Mouse (Mus musculus) heart, postnatal 0 days (tissue): ENCODE measurements around the gene Ccdc38. TPM values are rescaled to one million over a fixed set of nuclear protein-coding genes. Genes with fewer than 3 reads are reported as not detected.

ENCODE experiments used
- ATAC-seq: fragments of 200-750 bp; cut with Nextera tagmentation; 2 replicates; pipeline ENCODE4 v1.8.0; 2017; ENCODE audit warnings: low read depth, moderate number of reproducible peaks, moderate library complexity; ENCODE audit not compliant: insufficient read depth
- DNase-seq: peaks from one replicate; pipeline ENCODE4 v3.0.0-alpha.2; 2016; ENCODE audit warnings: low spot score
- H3K27ac ChIP-seq: fragments of 300-500 bp; sonication (generic); 2 replicates; pipeline ENCODE4 v1.5.1; 2014; ENCODE audit warnings: low read depth, mild to moderate bottlenecking
- H3K27me3 ChIP-seq: fragments of 300-500 bp; sonication (generic); 2 replicates; pipeline ENCODE4 v1.6.1; 2014; ENCODE audit warnings: low read length, mixed read lengths; ENCODE audit not compliant: control insufficient read depth, insufficient read depth
- H3K36me3 ChIP-seq: fragments of 300-500 bp; sonication (generic); replicated peaks from 2 replicates; pipeline ENCODE4 v1.6.1; 2014; ENCODE audit warnings: low read length, mixed read lengths; ENCODE audit not compliant: control insufficient read depth, insufficient read depth
- H3K4me1 ChIP-seq: fragments of 300-500 bp; sonication (generic); 2 replicates; pipeline ENCODE4 v1.6.1; 2014; ENCODE audit warnings: antibody characterized with exemption; ENCODE audit not compliant: control insufficient read depth, insufficient read depth
- H3K4me2 ChIP-seq: fragments of 300-500 bp; sonication (generic); 2 replicates; pipeline ENCODE4 v1.6.1; 2014; ENCODE audit warnings: low read depth, mild to moderate bottlenecking, low read length, moderate library complexity
- H3K4me3 ChIP-seq: fragments of 300-500 bp; sonication (generic); 2 replicates; pipeline ENCODE4 v1.5.1; 2014; ENCODE audit warnings: low read depth, low read length
- H3K9ac ChIP-seq: fragments of 300-500 bp; sonication (generic); replicated peaks from 2 replicates; pipeline ENCODE4 v1.6.1; 2014; ENCODE audit warnings: low read depth, low read length, mixed read lengths
- H3K9me3 ChIP-seq: fragments of 300-500 bp; sonication (generic); replicated peaks from 2 replicates; pipeline ENCODE4 v1.6.1; 2016; ENCODE audit warnings: low read length; ENCODE audit not compliant: control insufficient read depth
- CTCF ChIP-seq: IDR thresholded peaks from 2 replicates; pipeline ENCODE4 v1.5.1; 2016; ENCODE audit warnings: antibody characterized with exemption, control low read depth, low read depth
- EP300 ChIP-seq: IDR thresholded peaks from 2 replicates; pipeline ENCODE4 v1.6.1; 2016; ENCODE audit warnings: antibody characterized with exemption, low read depth
- WGBS: fragments of 180-500 bp; shearing (Covaris S2); extraction: QIAGEN DNeasy Blood & Tissue Kit; methylation state at CpG from one replicate; pipeline ENCODE4 v1.1.7; 2014; 5-methylcytosine and 5-hydroxymethylcytosine counted together
- polyA plus RNA-seq: library from polyadenylated mRNA; unstranded; fragments of >200 nt; fragmentation: Nextera tagmentation; extraction: Ambion mirVana; gene quantifications from 2 replicates; pipeline ENCODE4 v1.2.1, GENCODE M21; 2015
- total RNA-seq: library from RNA; depleted of rRNA; stranded (reverse); fragments of >200 nt; gene quantifications from 2 replicates; pipeline ENCODE4 v1.2.3, GENCODE M21; 2014; ENCODE audit warnings: low replicate concordance

The Ccdc38 gene
- total and polyA plus RNA-seq, 2 experiments from 2014 or later = 0.11 TPM; not detected in 1

DNA sequence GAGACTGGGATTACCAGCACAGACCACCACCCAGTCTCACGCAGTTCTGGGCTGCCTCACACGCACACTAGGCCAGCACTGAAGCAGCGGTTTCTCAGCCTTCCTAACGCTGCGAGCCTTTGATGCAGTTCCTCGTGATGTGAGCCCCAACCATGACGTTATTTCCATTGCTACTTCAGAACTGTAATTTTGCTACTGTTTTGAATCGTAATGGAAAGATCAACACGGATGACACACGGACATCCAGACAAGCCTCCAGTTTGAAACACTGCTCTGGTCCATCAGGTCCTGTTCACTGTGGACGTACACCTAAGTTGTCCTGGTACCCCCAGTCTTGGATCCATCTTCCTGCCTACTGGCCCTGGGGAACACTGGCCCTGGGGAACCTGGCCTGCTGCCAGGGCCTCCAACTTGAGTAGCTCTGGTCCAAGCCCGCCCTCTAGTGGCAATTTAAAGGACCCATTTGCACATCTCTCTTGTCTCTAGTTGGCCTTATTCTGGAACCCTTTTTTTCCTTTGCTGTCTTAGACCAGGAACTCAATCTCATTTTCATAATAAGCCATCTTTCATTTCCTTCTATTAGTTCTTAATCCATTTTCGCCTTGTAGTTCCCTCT, 36.9 kb downstream of the Ccdc38 start:
- Histone ChIP-seq H3K9me3 (no peaks in the 10 kb centered on the region), H3K4me3 (no peak overlapping the region), H3K4me2 (no peak overlapping the region), H3K27me3 (no peaks in the 10 kb centered on the region), H3K9ac (no peak overlapping the region), H3K36me3 (peaks cover 2% of the 10 kb centered on the region), H3K27ac (no peak overlapping the region), H3K4me1 (no peaks in the 10 kb centered on the region)
- no peak for TF ChIP-seq EP300
- TF ChIP-seq CTCF = peak; percentile 83
- WGBS = 56% methylated on average over 13 of the region's 13 CpGs
- peak; percentile 74 for DNase-seq
- ATAC-seq = peak; percentile 27; the same call in 1 of the 2 replicates

DNA sequence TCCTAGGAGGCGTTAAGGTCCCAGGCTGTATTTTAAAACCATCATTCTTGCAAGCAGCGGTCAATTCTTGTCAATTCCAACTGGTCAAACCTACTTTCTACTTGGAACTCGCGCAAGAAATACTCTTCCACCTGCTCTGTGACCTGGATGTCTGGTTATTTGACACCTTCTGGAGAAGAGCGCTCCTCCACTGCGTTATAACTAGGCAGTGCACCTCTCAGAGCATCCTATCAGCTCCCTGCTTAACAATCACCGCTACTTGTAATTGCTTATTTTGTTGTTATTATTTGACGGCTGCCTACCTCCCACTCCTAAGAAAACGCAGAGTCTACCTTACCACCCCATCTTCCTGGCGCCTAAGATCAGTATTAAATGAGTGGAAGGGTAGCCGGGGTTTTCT, 48.4 kb downstream of the Ccdc38 start:
- peaks cover 18% of the 10 kb centered on the region for H3K36me3 ChIP-seq
- H3K4me1 ChIP-seq = peaks cover 8% of the 10 kb centered on the region; the same call in 1 of the 2 replicates
- peak overlapping the region; percentile 71 for H3K4me2 ChIP-seq
- TF ChIP-seq EP300 (no peak), CTCF (no peak)
- no peaks in the 10 kb centered on the region for H3K27me3 ChIP-seq
- 2% methylated on average over 11 of the region's 11 CpGs for WGBS
- no peaks in the 10 kb centered on the region for H3K9me3 ChIP-seq
- ATAC-seq (no peak; the same call in 1 of the 2 replicates), DNase-seq (no peak)
- H3K4me3 ChIP-seq = peak overlapping the region; percentile 83
- H3K9ac ChIP-seq = peak overlapping the region; percentile 74
- H3K27ac ChIP-seq = peak overlapping the region; percentile 70

DNA sequence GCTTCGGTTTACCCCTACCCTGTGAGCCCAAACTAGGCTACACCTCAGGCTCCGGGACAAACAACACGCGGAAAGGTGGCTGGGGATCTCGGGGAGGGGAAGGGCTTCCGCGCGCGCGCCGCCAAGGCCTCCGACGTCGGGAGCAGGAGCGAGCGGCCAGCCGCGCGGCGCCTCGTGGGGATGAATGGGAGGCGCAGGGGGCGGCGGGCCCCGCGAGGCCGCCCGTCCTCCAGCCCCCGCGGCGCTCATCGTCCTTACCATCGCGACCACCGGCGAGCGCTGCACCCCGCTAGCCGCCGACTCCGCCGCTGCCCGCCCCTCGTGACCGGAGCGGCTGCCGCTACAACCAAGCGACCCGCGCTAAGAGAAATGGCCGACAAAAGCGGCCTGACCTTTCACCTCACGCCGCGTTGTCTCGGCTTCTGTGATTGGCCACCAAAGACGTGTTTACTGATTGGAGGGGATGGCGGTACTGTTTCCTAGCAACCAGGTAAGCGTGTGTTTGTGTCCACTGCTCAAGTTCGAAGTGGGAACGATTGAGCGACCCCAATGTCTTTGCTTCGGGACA, 48.9 kb downstream of the Ccdc38 start, which contains the start of gene Snrpf:
Snrpf (minus strand) TSS at position 426 of the 568 bp plus-strand sequence.
- Histone ChIP-seq H3K36me3 (peaks cover 15% of the 10 kb centered on the region), H3K27me3 (no peaks in the 10 kb centered on the region), H3K4me1 (peaks cover 8% of the 10 kb centered on the region; the same call in 1 of the 2 replicates), H3K4me2 (peak within 1 kb of the TSS; percentile 71), H3K9ac (peak within 1 kb of the TSS; percentile 74), H3K4me3 (peak within 1 kb of the TSS; percentile 83), H3K27ac (peak within 1 kb of the TSS; percentile 70), H3K9me3 (no peaks in the 10 kb centered on the region)
- TF ChIP-seq EP300 = no peak
- under 1% methylated on average over 62 of the region's 63 CpGs for WGBS
- ATAC-seq (peak; percentile 92), DNase-seq (peak; percentile 88)

DNA sequence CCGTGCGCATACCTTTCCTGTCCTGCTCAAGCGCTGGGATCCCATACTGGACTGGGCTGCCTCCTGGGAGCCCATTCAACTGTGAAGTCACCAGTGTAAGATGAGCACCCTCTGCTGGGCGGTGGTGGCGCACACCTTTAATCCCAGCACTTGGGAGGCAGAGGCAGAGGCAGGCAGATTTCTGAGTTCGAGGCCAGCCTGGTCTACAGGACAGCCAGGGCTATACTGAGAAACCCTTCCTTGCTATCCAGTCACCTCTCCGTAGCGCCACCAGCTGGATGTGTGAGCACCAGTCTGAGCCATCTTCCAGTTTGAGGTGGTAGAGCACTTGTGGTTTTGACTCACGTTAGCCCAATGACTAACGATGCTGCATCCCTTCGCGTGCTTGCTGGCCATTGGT, 52.0 kb downstream of the Ccdc38 start:
- Histone ChIP-seq H3K27me3 (no peaks in the 10 kb centered on the region), H3K9me3 (no peaks in the 10 kb centered on the region), H3K36me3 (no peaks in the 10 kb centered on the region), H3K4me3 (no peak overlapping the region), H3K4me1 (peaks cover 8% of the 10 kb centered on the region; the same call in 1 of the 2 replicates), H3K27ac (no peak overlapping the region), H3K9ac (no peak overlapping the region), H3K4me2 (no peak overlapping the region)
- DNase-seq = no peak
- no peak for ATAC-seq
- TF ChIP-seq EP300 (no peak), CTCF (peak; percentile 26; the same call in 1 of the 2 replicates)
- 56% methylated on average over 12 of the region's 12 CpGs for WGBS

DNA sequence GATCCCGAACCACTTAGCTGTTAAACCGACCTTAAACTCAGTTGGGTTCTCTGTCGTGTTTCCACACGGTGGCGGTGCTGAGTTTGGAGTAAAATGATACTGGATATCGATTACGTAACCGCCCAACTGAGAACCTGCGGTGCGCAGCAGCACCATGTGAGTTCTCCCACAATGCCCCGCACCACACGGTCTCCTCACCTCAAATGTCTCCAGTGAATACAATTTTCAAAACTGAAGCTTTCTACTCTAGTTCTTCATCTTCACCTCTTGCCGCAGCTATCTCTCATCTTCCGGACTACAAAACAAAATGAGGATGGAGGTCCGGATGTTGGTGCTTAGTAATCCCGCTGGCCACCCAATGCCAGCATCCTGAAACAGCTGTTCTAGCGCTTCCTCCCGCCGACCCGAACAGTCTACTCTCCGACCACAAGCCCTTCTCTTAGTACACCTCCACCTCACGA, 53.6 kb downstream of the Ccdc38 start:
- Histone ChIP-seq H3K9me3 (no peaks in the 10 kb centered on the region), H3K36me3 (no peaks in the 10 kb centered on the region), H3K4me2 (peak overlapping the region; percentile 64), H3K27me3 (no peaks in the 10 kb centered on the region), H3K4me1 (no peaks in the 10 kb centered on the region), H3K9ac (no peak overlapping the region; the same call in 1 of the 2 replicates), H3K27ac (no peak overlapping the region), H3K4me3 (peak overlapping the region; percentile 38)
- TF ChIP-seq CTCF (peak; percentile 78), EP300 (no peak)
- ATAC-seq = peak; percentile 28; the same call in 1 of the 2 replicates
- 3% methylated on average over 22 of the region's 22 CpGs for WGBS
- peak; percentile 80 for DNase-seq
